Mouse (Mus musculus) kidney, adult 2 months (tissue): ENCODE measurements around the gene Taar4. TPM values are rescaled to one million over a fixed set of nuclear protein-coding genes. Genes with fewer than 3 reads are reported as not detected.

Source experiments
- DNase-seq: peaks from one replicate; pipeline ENCODE4 v3.0.0; 2021
- H3K27ac ChIP-seq: fragments of 200-500 bp; 2 replicates; pipeline ENCODE4 v1.5.1; 2012; ENCODE audit warnings: low read depth, low read length, control low read depth, inconsistent platforms; ENCODE audit not compliant: insufficient read depth
- H3K27me3 ChIP-seq: fragments of 200-500 bp; replicated peaks from 2 replicates; pipeline ENCODE4 v1.6.1; 2012; ENCODE audit warnings: mild to moderate bottlenecking, moderate library complexity, low read length, inconsistent platforms; ENCODE audit not compliant: control insufficient read depth, insufficient read depth
- H3K36me3 ChIP-seq: fragments of 200-500 bp; 2 replicates; pipeline ENCODE4 v1.6.1; 2012; ENCODE audit warnings: mild to moderate bottlenecking, moderate library complexity, low read length, inconsistent platforms; ENCODE audit not compliant: control insufficient read depth, insufficient read depth
- H3K4me1 ChIP-seq: fragments of 200-500 bp; 2 replicates; pipeline ENCODE4 v1.6.1; 2011; ENCODE audit warnings: low read length; ENCODE audit not compliant: control insufficient read depth, insufficient read depth
- H3K4me3 ChIP-seq: fragments of 200-500 bp; 2 replicates; pipeline ENCODE4 v1.5.1; 2011; ENCODE audit warnings: mild to moderate bottlenecking, low read depth, low read length, control low read depth; ENCODE audit not compliant: insufficient read depth
- CTCF ChIP-seq: fragments of 200-500 bp; conservative IDR thresholded peaks from 2 replicates; pipeline ENCODE4 v1.5.1; 2011; ENCODE audit warnings: low read depth, mild to moderate bottlenecking, control low read depth, low read length, moderate library complexity, mixed read lengths; ENCODE audit not compliant: insufficient read depth, insufficient read length
- POLR2A ChIP-seq: fragments of 200-500 bp; IDR thresholded peaks from one replicate; pipeline ENCODE4 v1.6.1; 2011; ENCODE audit warnings: low read depth, low read length, control low read depth
- WGBS: fragments of 180-500 bp; shearing (Covaris S2); methylation state at CpG from one replicate; pipeline ENCODE4 v1.1.7; 2018; 5-methylcytosine and 5-hydroxymethylcytosine counted together
- polyA plus RNA-seq: library from polyadenylated mRNA; depleted of rRNA; stranded (reverse); fragments of >200 nt; gene quantifications from 2 replicates; pipeline ENCODE4 v1.2.3, GENCODE M21; 2012; rRNA removed

The Taar4 gene
- polyA plus RNA-seq, result not detected in 2 replicates

GRCm38 (mm10) chr10:23960444-23960915, at the start of gene Taar4:
Taar4 (plus strand) TSS chr10:23960494.
- no peaks in the 10 kb centered on the region for H3K36me3 ChIP-seq
- no peaks in the 10 kb centered on the region for H3K27me3 ChIP-seq
- no peak for DNase-seq
- TF ChIP-seq POLR2A (no peak), CTCF (no peak)
- no peaks in the 10 kb centered on the region for H3K4me1 ChIP-seq
- WGBS, result 94% methylated on average over 13 of the region's 13 CpGs
- H3K4me3 ChIP-seq, result no peak within 1 kb of the TSS
- H3K27ac ChIP-seq, result no peak within 1 kb of the TSS

GRCm38 (mm10) chr10:23920056-23920455, 40.2 kb upstream of the Taar4 start, which contains the start of gene Taar1:
Taar1 (plus strand) TSS chr10:23920356.
- H3K27me3 ChIP-seq, result no peaks in the 10 kb centered on the region
- H3K4me3 ChIP-seq, result no peak within 1 kb of the TSS
- WGBS, result 93% methylated on average over 4 of the region's 4 CpGs
- no peaks in the 10 kb centered on the region for H3K36me3 ChIP-seq
- DNase-seq, result no peak
- H3K4me1 ChIP-seq, result no peaks in the 10 kb centered on the region
- H3K27ac ChIP-seq, result no peak within 1 kb of the TSS
- TF ChIP-seq CTCF, result no peak
- TF ChIP-seq POLR2A, result no peak

- H3K4me1 ChIP-seq, result no peaks in the 10 kb centered on the region
- DNase-seq, result peak; percentile 29
- no peak overlapping the region for H3K4me3 ChIP-seq
- no peak overlapping the region for H3K27ac ChIP-seq
- H3K27me3 ChIP-seq, result no peaks in the 10 kb centered on the region
- 69% methylated on average over 3 of the region's 3 CpGs for WGBS
- no peaks in the 10 kb centered on the region for H3K36me3 ChIP-seq
- TF ChIP-seq POLR2A, result no peak
- no peak for TF ChIP-seq CTCF
Observed at GRCm38 (mm10) chr10:23922468-23922867, 37.8 kb upstream of the Taar4 start.

GRCm38 (mm10) chr10:23923941-23924340, 36.4 kb upstream of the Taar4 start:
- no peak overlapping the region for H3K27ac ChIP-seq
- DNase-seq, result peak; percentile 26
- WGBS, result 75% methylated on average over 2 of the region's 2 CpGs
- no peaks in the 10 kb centered on the region for H3K27me3 ChIP-seq
- H3K36me3 ChIP-seq, result no peaks in the 10 kb centered on the region
- TF ChIP-seq POLR2A (no peak), CTCF (no peak)
- H3K4me3 ChIP-seq, result no peak overlapping the region
- H3K4me1 ChIP-seq, result no peaks in the 10 kb centered on the region

- Histone ChIP-seq H3K4me3 (no peak overlapping the region), H3K27me3 (no peaks in the 10 kb centered on the region; the same call in 1 of the 2 replicates), H3K27ac (no peak overlapping the region), H3K4me1 (no peaks in the 10 kb centered on the region), H3K36me3 (no peaks in the 10 kb centered on the region)
- DNase-seq, result no peak
- WGBS, result 22% methylated on average over 4 of the region's 4 CpGs
- TF ChIP-seq POLR2A (no peak), CTCF (no peak)
Observed at GRCm38 (mm10) chr10:23937613-23938012, 22.7 kb upstream of the Taar4 start.

- TF ChIP-seq POLR2A (no peak), CTCF (no peak)
- 33% methylated on average over 6 of the region's 6 CpGs for WGBS
Observed at GRCm38 (mm10) chr10:23938312-23938711, 22.0 kb upstream of the Taar4 start, which contains the start of gene Taar2. Taar2 (plus strand) TSS chr10:23938572.

GRCm38 (mm10) chr10:23942465-23942864, 17.8 kb upstream of the Taar4 start:
- TF ChIP-seq CTCF (peak; percentile 42), POLR2A (no peak)
- DNase-seq, result no peak
- H3K36me3 ChIP-seq, result no peaks in the 10 kb centered on the region
- H3K4me1 ChIP-seq, result no peaks in the 10 kb centered on the region
- H3K27me3 ChIP-seq, result no peaks in the 10 kb centered on the region; the same call in 1 of the 2 replicates
- WGBS, result 82% methylated on average over 5 of the region's 5 CpGs
- no peak overlapping the region for H3K27ac ChIP-seq
- no peak overlapping the region for H3K4me3 ChIP-seq

More at GRCm38 (mm10) chr10:23938312-23938711, 22.0 kb upstream of the Taar4 start, which contains the start of gene Taar2:
- Histone ChIP-seq H3K4me3 (no peak within 1 kb of the TSS), H3K4me1 (no peaks in the 10 kb centered on the region), H3K27me3 (no peaks in the 10 kb centered on the region; the same call in 1 of the 2 replicates), H3K27ac (no peak within 1 kb of the TSS), H3K36me3 (no peaks in the 10 kb centered on the region)
- DNase-seq, result no peak

GRCm38 (mm10) chr10:23948026-23948425, 12.3 kb upstream of the Taar4 start:
- 49% methylated on average over 7 of the region's 7 CpGs for WGBS
- no peak for DNase-seq
- H3K27me3 ChIP-seq, result no peaks in the 10 kb centered on the region

More at GRCm38 (mm10) chr10:23948026-23948425, 12.3 kb upstream of the Taar4 start:
- TF ChIP-seq POLR2A (no peak), CTCF (no peak)
- Histone ChIP-seq H3K4me1 (no peaks in the 10 kb centered on the region), H3K4me3 (no peak overlapping the region), H3K27ac (no peak overlapping the region), H3K36me3 (no peaks in the 10 kb centered on the region)
